Mouse (Mus musculus) intestine, postnatal 0 days (tissue): ENCODE measurements around the gene Sec24a. TPM values are rescaled to one million over a fixed set of nuclear protein-coding genes. Genes with fewer than 3 reads are reported as not detected.
"Not testable (repeated sequence)": the region's sequence is repeated elsewhere in the genome, so short reads cannot be mapped to it uniquely, and the experiment has no call there.

Experiments
- ATAC-seq: fragments of 200-750 bp; cut with Nextera tagmentation; 2 replicates; pipeline ENCODE4 v1.8.0; 2017; ENCODE audit warnings: mild to moderate bottlenecking, moderate TSS enrichment, moderate library complexity
- H3K27ac ChIP-seq: fragments of 300-500 bp; sonication (generic); 2 replicates; pipeline ENCODE4 v1.5.1; 2014; ENCODE audit warnings: mild to moderate bottlenecking, low read depth, low read length, moderate library complexity
- H3K27me3 ChIP-seq: fragments of 300-500 bp; sonication (generic); replicated peaks from 2 replicates; pipeline ENCODE4 v1.6.1; 2014; ENCODE audit warnings: low read length, mixed read lengths; ENCODE audit not compliant: control insufficient read depth, insufficient read depth
- H3K36me3 ChIP-seq: fragments of 300-500 bp; sonication (generic); 2 replicates; pipeline ENCODE4 v1.6.1; 2014; ENCODE audit warnings: mild to moderate bottlenecking, moderate library complexity; ENCODE audit not compliant: control insufficient read depth, insufficient read depth
- H3K4me1 ChIP-seq: fragments of 300-500 bp; sonication (generic); replicated peaks from 2 replicates; pipeline ENCODE4 v1.6.1; 2014; ENCODE audit warnings: antibody characterized with exemption, low read length, mixed read lengths; ENCODE audit not compliant: control insufficient read depth, insufficient read depth
- H3K4me2 ChIP-seq: fragments of 300-500 bp; sonication (generic); replicated peaks from 2 replicates; pipeline ENCODE4 v1.6.1; 2014; ENCODE audit warnings: low read depth, mild to moderate bottlenecking, moderate library complexity
- H3K4me3 ChIP-seq: fragments of 300-500 bp; sonication (generic); 2 replicates; pipeline ENCODE4 v1.5.1; 2014; ENCODE audit warnings: low read depth, low read length
- H3K9ac ChIP-seq: fragments of 300-500 bp; sonication (generic); 2 replicates; pipeline ENCODE4 v1.6.1; 2014; ENCODE audit warnings: mild to moderate bottlenecking, low read depth, low read length
- H3K9me3 ChIP-seq: fragments of 300-500 bp; sonication (generic); 2 replicates; pipeline ENCODE4 v1.6.1; 2016; ENCODE audit warnings: mixed run types; ENCODE audit not compliant: control insufficient read depth
- CTCF ChIP-seq: sonication (generic); IDR thresholded peaks from 2 replicates; pipeline ENCODE4 v1.5.1; 2016; ENCODE audit warnings: low read depth, mild to moderate bottlenecking, control low read depth, antibody characterized with exemption, moderate library complexity
- WGBS: fragments of 180-500 bp; shearing (Covaris S2); extraction: QIAGEN DNeasy Blood & Tissue Kit; methylation state at CpG from one replicate; pipeline ENCODE4 v1.1.7; 2014; 5-methylcytosine and 5-hydroxymethylcytosine counted together
- polyA plus RNA-seq: library from polyadenylated mRNA; unstranded; fragments of >200 nt; fragmentation: Nextera tagmentation; extraction: Ambion mirVana; gene quantifications from 2 replicates; pipeline ENCODE4 v1.2.1, GENCODE M21; 2015

The Sec24a gene
- polyA plus RNA-seq, 1 experiment from 2014 or later = 47.1 TPM

DNA sequence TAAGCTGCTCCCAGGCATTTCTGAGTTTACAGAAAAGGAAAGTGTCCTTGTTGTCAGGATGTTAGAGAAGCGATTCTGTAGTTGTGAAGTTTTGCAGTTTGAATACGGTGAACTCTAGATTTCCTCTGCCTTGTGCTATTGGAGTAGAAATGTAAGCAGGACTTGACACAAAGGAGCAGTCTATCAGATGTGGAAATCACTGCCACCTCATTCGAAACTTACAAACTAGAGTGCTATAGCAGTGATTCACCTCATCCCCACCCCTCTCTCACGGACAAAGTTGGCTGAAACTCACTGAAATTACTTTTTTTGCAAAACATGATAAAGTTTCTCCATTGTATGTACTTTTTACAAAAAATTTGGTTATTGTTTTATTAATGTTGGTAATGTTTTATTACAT is 1.4 kb upstream of the Sec24a start:
- peak overlapping the region; percentile 94 for H3K9ac ChIP-seq
- H3K27me3 ChIP-seq = no peaks in the 10 kb centered on the region
- H3K9me3 ChIP-seq = no peaks in the 10 kb centered on the region
- TF ChIP-seq CTCF = no peak
- peak overlapping the region; percentile 93 for H3K4me3 ChIP-seq
- WGBS = 55% methylated on average over 4 of the region's 4 CpGs
- H3K36me3 ChIP-seq = no peaks in the 10 kb centered on the region
- peak overlapping the region; percentile 85 for H3K27ac ChIP-seq
- no peak for ATAC-seq
- peak overlapping the region; percentile 83 for H3K4me2 ChIP-seq
- H3K4me1 ChIP-seq = no peaks in the 10 kb centered on the region

DNA sequence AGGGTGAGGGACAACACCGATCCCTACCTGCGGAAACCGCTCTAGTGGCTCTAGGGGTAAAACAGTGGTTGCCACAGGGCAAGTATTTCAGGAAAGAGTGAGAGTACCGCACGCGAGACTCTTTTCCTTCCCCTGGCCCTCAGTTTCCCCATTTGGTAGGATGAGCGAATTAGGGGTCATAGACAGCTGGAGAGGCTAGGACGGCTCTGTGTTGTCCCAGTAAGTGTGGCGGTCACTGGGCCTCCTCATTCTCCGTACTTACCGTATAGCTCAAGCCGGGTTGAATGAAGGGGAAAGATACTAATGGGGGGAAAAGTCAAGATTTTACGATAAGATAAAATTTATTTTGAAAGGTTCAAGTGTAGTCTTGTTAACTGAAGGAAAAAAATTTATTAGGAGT is 521 bp upstream of the Sec24a start:
- Histone ChIP-seq H3K4me2 (peak overlapping the region; percentile 83), H3K4me1 (no peaks in the 10 kb centered on the region), H3K4me3 (peak overlapping the region; percentile 93), H3K9ac (peak overlapping the region; percentile 94), H3K27ac (peak overlapping the region; percentile 82), H3K27me3 (no peaks in the 10 kb centered on the region), H3K36me3 (no peaks in the 10 kb centered on the region), H3K9me3 (no peaks in the 10 kb centered on the region)
- ATAC-seq = no peak
- 3% methylated on average over 13 of the region's 13 CpGs for WGBS
- TF ChIP-seq CTCF = no peak

DNA sequence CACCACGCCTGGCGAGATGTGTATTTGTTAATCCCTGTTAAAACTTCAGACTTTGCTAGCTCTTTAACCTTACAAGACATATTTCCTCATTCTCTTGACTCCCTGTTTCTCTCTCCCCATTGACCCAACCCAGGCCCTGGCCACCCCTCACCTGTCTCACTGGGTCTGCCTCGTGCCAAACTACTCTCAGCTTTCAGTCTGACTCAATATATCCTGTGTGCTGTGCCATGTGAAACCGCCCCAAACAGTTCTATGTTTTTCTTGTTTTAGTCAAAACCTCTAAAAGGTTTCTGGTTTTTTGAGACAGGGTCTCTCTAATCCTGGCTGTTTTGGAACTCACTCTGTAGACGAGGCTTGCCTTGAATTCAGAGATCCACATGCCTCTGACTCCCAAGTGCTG is 2.2 kb downstream of the Sec24a start:
- no peak overlapping the region for H3K4me3 ChIP-seq
- WGBS = 78% methylated on average over 5 of the region's 5 CpGs
- TF ChIP-seq CTCF = no peak
- H3K4me1 ChIP-seq = no peaks in the 10 kb centered on the region
- H3K27ac ChIP-seq = no peak overlapping the region
- no peaks in the 10 kb centered on the region for H3K9me3 ChIP-seq
- no peak overlapping the region for H3K4me2 ChIP-seq
- no peaks in the 10 kb centered on the region for H3K36me3 ChIP-seq
- no peaks in the 10 kb centered on the region for H3K27me3 ChIP-seq
- no peak overlapping the region for H3K9ac ChIP-seq
- ATAC-seq = no peak

DNA sequence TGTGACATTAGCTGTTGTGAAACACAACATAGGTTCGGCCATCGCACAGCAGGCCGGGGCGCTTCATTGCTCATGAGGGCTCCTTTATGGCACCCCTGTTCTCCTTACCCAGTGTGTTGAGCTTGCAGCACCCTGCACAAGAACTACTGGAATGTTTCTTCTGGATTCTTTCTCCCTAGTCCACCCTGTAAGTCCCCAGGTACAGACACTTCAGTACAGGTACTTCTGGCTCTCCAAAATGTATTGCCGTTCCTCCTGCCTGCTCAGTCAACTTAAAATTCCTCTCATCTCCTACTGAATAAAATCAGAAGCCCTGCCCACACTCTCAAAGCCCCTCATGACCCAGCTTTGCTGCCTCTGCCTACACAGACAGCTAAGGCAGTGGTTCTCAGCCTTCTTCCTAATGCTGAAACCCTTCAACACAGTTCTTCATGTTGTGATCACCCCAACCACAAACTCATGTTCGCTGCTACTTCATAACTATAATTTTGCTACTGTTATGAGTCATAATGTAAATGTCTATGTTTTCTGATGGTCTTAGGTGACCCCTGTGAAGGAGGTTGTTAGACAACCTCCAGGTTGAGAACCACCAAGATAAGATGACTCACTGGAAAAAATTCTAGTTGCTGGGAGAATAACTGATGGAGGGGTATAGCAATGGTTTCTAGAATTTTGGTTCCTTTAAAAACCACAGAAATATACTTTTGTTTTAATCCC is 3.3 kb downstream of the Sec24a start:
- Histone ChIP-seq H3K9me3 (no peaks in the 10 kb centered on the region), H3K4me3 (no peak overlapping the region), H3K27ac (peak overlapping the region; percentile 11; the same call in 1 of the 2 replicates), H3K4me1 (no peaks in the 10 kb centered on the region), H3K36me3 (no peaks in the 10 kb centered on the region), H3K9ac (no peak overlapping the region), H3K27me3 (no peaks in the 10 kb centered on the region), H3K4me2 (no peak overlapping the region)
- ATAC-seq = no peak
- no peak for TF ChIP-seq CTCF
- WGBS = 50% methylated on average over 6 of the region's 6 CpGs

DNA sequence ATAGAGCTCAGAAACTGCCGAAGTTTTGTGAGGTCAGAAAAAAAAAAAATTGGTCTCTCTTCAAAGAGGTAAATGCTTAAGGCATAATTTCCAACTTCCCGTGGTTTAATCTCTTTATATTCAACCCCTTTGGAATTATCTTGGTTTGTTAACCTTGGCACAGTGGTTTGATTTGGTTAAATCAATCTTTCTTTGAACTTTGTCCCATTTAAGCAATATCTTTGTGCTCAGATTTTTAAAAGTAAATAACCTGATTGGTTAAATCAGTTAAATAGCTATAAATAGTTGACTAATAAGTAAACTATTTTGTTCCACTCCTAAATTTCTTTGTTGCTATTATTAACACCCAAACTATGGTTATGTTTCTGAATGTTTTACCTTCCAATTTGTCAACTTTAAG is 4.2 kb downstream of the Sec24a start:
- TF ChIP-seq CTCF = no peak
- no peaks in the 10 kb centered on the region for H3K36me3 ChIP-seq
- H3K4me3 ChIP-seq = no peak overlapping the region
- H3K27me3 ChIP-seq = no peaks in the 10 kb centered on the region
- WGBS = 44% methylated on average over 2 of the region's 2 CpGs
- H3K9ac ChIP-seq = no peak overlapping the region
- no peak for ATAC-seq
- H3K27ac ChIP-seq = no peak overlapping the region
- no peak overlapping the region for H3K4me2 ChIP-seq
- H3K4me1 ChIP-seq = no peaks in the 10 kb centered on the region; the same call in 1 of the 2 replicates
- no peaks in the 10 kb centered on the region for H3K9me3 ChIP-seq

DNA sequence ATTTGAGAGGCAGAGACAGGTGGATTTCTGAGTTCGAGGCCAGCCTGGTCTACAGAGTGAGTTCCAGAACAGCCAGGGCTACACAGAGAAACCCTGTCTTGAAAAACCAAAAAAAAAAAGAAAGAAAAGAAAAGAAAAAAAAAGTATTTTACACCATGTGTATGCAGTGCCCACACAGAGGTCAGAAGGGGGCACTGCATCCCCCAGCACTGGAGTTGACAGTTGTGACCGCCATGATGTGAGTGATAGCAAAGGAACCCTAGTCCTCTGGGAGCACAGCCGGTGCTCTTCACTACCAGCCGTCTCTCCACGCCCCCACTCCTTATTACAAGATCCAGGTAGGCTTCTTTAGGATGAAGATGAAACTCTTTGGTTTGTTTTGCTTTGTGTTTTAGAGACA is 5.2 kb downstream of the Sec24a start:
- H3K4me3 ChIP-seq, H3K27ac ChIP-seq, H3K9ac ChIP-seq, H3K4me2 ChIP-seq, ATAC-seq, H3K4me1 ChIP-seq, H3K36me3 ChIP-seq, H3K9me3 ChIP-seq, H3K27me3 ChIP-seq: not testable (repeated sequence)
- 85% methylated on average over 5 of the region's 5 CpGs for WGBS
